Mouse (Mus musculus): ENCODE results near the gene Lrrc31.

The Lrrc31 gene

DNA sequence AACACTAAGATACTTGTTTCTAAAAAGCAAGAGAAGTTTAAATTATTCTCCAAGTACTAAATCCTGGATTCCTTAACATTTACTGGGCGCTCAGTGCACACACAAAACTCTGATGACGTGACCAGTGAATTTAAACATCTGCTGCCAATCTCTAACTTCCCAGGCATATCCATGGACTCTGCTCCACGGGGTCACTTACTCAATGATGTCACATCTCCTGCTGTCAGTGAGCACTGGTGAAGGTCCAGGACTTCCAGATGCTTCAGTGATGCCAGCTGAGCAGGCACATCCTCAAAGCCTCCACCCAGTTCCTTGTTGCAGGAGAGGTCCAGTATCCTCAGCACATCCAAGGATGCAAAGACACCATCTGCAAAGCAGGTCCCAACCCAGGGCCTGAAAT, 12.4 kb downstream of the Lrrc31 start:
- no peak for DNase-seq

DNA sequence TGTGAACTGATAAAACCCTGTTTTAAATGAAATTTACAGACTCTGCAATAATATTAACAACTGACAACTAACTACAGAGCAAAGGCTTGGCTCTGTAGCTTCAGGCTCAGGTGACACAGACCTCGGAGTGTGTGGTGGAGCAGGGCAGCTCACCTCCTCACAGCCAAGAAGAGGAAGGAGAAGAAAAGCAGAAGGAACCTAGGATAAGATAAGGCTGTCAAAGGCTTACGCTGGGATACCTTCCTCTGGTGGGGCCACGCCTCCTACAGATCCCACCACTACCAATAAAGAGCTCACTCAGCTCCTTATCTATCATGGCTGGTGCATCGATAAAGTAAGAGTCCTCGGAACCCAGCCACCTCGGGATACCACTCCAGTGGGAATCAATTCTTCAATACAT, 16.5 kb downstream of the Lrrc31 start:
- DNase-seq, result no peak

GRCm38 (mm10) chr3:30658486-30658885, 41.2 kb downstream of the Lrrc31 start:
- no peak for DNase-seq

- DNase-seq, result no peak
These were observed 43.7 kb downstream of the Lrrc31 start for GRCm38 (mm10) chr3:30655937-30656336.

DNA sequence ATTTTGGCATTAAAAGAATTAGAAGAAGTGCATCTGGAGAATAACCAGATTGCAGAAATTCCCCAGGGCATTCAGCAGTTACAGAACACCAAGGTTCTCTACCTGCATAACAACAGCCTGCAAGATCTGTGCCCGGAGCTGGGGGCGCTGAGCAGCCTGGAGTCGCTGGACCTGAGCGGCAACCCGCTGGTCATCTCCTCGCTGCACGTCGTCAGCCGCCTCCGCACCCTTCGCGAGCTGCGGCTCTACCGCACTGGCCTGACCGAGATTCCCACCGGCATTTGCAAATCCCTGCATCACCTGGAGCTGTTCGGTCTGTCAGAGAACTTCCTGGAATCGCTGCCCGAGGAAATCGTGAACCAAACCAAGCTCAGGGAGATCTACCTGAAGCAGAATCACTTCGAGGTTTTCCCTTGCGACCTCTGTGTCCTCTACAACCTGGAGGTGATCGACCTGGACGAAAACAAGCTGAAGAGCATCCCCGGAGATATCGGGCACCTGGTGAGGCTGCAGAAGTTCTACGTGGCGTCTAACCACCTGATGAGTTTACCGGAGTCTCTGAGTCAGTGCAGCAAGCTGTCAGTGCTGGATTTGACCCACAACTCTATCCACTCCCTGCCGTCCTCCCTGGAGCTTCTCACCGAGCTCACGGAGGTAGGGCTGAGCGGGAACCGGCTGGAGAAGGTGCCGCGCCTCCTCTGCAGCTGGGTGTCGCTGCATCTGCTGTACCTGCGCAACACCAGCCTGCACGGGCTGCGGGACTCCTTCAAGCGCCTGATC, 49.4 kb downstream of the Lrrc31 start:
- peak; percentile 44 for DNase-seq

- no peak for DNase-seq
These were observed 51.2 kb downstream of the Lrrc31 start for GRCm38 (mm10) chr3:30648466-30648865.

GRCm38 (mm10) chr3:30647440-30648090, 52.1 kb downstream of the Lrrc31 start, which contains the start of gene Lrrc34:
Gene Lrrc34, minus strand, starts transcription at chr3:30647869.
- peak; percentile 91 for DNase-seq

GRCm38 (mm10) chr3:30646761-30647160, 52.9 kb downstream of the Lrrc31 start:
- DNase-seq, result peak; percentile 11

DNA sequence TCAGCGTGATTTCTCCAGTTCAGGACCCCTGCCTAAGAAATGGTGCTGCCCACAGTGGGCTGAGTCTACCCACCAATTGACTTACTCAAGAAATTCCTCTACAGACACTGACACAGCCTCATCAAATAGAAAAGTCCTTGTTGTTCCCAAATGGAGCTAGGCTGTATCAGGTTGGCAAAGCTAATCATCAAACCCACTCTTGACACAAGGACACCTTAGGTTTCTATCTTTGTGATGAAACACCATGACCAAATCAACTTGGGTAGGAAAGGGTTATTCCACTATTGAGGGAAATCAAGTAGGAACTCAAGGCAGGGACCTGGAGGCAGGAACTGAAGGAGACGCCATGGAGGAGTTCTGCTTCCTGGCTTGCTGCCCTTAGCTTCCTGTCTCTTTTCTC, 55.4 kb downstream of the Lrrc31 start, which contains the start of gene Lrriq4:
Lrriq4 (plus strand) TSS at position 301 of the 400 bp plus-strand sequence.
- no peak for DNase-seq

DNA sequence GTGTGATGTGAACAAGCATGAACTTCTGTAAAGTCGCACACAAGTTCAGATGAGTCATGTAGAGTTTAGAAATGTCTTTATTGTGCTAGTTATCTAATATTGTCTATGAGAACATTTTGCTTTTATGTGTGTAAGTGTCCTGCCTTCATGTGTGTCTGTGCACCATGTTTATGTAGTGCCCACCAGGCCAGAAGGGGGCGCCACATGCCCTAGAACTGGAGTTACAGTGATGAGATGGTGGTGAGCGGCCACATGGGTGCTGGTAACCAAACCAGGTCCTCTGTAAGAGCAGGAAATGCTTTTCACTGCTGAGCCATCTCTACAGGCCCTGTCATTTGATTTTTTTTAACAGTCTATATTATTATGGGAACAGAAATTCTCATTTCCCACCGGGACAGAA, 64.0 kb downstream of the Lrrc31 start:
- DNase-seq, result no peak

- DNase-seq, result peak; percentile 19
These were observed 66.0 kb downstream of the Lrrc31 start for GRCm38 (mm10) chr3:30633681-30634080.
